Mouse (Mus musculus): ENCODE measurements at regions not wholly inside any gene's neighbourhood (a gene's known extent, or its start where the extent isn't known, plus 50 kb on each side); places are given as distances from the start of the nearest gene placed in this dataset.

DNA sequence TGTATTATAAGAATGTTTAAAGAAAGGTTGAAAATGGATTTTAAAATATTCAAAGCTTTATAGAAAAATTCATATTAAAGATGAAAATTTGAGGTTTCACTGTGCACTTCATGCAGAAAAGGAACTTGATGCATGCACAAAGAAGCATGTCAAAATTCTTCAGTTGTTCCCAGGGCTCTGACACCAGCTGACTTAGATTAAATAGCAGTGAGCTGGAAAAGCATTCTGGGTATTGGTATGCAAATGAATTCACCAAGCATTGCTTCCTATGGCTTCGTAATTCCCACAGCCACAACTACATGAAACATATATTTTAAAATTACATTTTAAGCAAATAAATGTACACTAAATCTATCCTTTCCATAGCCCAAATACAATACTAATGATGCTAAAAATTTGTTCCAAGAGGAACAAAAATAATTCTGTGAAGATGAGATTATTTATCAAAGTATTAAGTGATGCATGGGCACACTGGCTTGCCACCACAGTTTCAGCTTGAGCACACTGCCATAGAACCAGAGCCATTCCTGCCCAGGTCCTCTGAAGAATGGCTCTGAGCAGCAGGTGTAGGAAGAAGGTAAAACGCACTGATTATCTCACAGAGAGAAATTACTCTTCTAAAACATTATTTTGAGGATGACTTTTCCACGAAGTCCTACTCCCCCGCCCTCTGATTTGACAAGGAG, 501.8 kb upstream of the Arrdc3 start:
- WGBS, result 78% methylated on average over 4 of the region's 4 CpGs
- ATAC-seq (replicated peaks; ENCODE audit: insufficient number of reproducible peaks, low FRiP score, low TSS enrichment, low read depth) (no peak), DNase-seq (ENCODE audit: low spot score) (peak; percentile 15)
- no peak overlapping the region for H3K4me3 ChIP-seq (ENCODE audit: low read depth, low read length)
- H3K4me1 ChIP-seq (ENCODE audit: control insufficient read depth, insufficient read depth, low read length), result no peaks in the 10 kb centered on the region
- no peaks in the 10 kb centered on the region for H3K27me3 ChIP-seq (ENCODE audit: control insufficient read depth, insufficient read depth, low read length)
- H3K9ac ChIP-seq (replicated peaks; ENCODE audit: low read length), result no peak overlapping the region
- H3K9me3 ChIP-seq (replicated peaks; ENCODE audit: control insufficient read depth, low read length), result no peaks in the 10 kb centered on the region
- H3K27ac ChIP-seq (replicated peaks; ENCODE audit: low read depth, low read length), result no peak overlapping the region
- no peak overlapping the region for H3K4me2 ChIP-seq (ENCODE audit: low read depth, low read length)
- H3K36me3 ChIP-seq (replicated peaks; ENCODE audit: control insufficient read depth, insufficient read depth, low read depth, low read length), result no peaks in the 10 kb centered on the region

DNA sequence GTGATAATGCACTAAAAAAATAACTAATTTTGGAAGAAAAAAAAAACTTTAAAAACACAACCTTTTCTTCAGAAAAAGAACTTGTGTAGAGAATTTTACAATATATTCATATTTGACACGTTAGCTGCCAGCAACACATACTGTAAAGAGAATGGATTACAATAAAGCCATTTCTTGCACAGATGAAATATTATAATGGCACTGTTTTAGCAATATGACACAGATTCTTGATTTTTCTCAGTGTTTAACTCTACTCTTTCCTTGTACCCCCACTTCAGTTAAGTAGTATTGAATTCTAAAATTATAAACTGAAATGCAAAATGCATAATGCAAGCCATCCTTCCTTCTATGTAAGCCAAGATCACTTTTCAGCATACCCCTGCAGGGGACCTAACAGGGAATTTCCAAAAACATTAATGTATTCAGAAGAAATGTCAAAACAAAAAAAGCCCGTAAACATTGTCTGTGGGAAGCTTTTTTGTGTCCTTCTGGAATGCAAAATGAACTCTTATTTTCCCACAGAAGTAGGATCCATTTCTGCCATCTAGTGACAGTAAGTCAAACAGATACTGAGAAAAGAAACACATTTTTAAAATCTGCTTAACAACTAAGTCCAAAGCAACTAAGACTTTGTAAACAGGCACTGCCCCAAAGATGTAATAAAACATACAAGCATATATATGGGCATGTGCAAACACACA, 501.1 kb upstream of the Arrdc3 start:
- H3K27ac ChIP-seq (replicated peaks; ENCODE audit: low read depth, low read length), result no peak overlapping the region
- no peaks in the 10 kb centered on the region for H3K4me1 ChIP-seq (ENCODE audit: control insufficient read depth, insufficient read depth, low read length)
- no peaks in the 10 kb centered on the region for H3K27me3 ChIP-seq (ENCODE audit: control insufficient read depth, insufficient read depth, low read length)
- WGBS, result 72% methylated on average over 2 of the region's 2 CpGs
- ATAC-seq (replicated peaks; ENCODE audit: insufficient number of reproducible peaks, low FRiP score, low TSS enrichment, low read depth) (no peak), DNase-seq (ENCODE audit: low spot score) (no peak)
- H3K36me3 ChIP-seq (replicated peaks; ENCODE audit: control insufficient read depth, insufficient read depth, low read depth, low read length), result no peaks in the 10 kb centered on the region
- no peaks in the 10 kb centered on the region for H3K9me3 ChIP-seq (replicated peaks; ENCODE audit: control insufficient read depth, low read length)
- no peak overlapping the region for H3K9ac ChIP-seq (replicated peaks; ENCODE audit: low read length)
- no peak overlapping the region for H3K4me2 ChIP-seq (ENCODE audit: low read depth, low read length)
- H3K4me3 ChIP-seq (ENCODE audit: low read depth, low read length), result no peak overlapping the region

GRCm38 (mm10) chr13:80408928-80409327, 474.3 kb upstream of the Arrdc3 start:
- ATAC-seq (replicated peaks; ENCODE audit: insufficient number of reproducible peaks, low FRiP score, low TSS enrichment, low read depth), result no peak
- no peak for DNase-seq (ENCODE audit: low spot score)
- H3K36me3 ChIP-seq (replicated peaks; ENCODE audit: control insufficient read depth, insufficient read depth, low read depth, low read length), result no peaks in the 10 kb centered on the region
- no peaks in the 10 kb centered on the region for H3K4me1 ChIP-seq (ENCODE audit: control insufficient read depth, insufficient read depth, low read length)
- H3K4me3 ChIP-seq (ENCODE audit: low read depth, low read length), result no peak overlapping the region
- no peak overlapping the region for H3K27ac ChIP-seq (replicated peaks; ENCODE audit: low read depth, low read length)
- no peaks in the 10 kb centered on the region for H3K27me3 ChIP-seq (ENCODE audit: control insufficient read depth, insufficient read depth, low read length)
- H3K9ac ChIP-seq (replicated peaks; ENCODE audit: low read length), result no peak overlapping the region
- H3K4me2 ChIP-seq (ENCODE audit: low read depth, low read length), result no peak overlapping the region
- no peaks in the 10 kb centered on the region for H3K9me3 ChIP-seq (replicated peaks; ENCODE audit: control insufficient read depth, low read length)

DNA sequence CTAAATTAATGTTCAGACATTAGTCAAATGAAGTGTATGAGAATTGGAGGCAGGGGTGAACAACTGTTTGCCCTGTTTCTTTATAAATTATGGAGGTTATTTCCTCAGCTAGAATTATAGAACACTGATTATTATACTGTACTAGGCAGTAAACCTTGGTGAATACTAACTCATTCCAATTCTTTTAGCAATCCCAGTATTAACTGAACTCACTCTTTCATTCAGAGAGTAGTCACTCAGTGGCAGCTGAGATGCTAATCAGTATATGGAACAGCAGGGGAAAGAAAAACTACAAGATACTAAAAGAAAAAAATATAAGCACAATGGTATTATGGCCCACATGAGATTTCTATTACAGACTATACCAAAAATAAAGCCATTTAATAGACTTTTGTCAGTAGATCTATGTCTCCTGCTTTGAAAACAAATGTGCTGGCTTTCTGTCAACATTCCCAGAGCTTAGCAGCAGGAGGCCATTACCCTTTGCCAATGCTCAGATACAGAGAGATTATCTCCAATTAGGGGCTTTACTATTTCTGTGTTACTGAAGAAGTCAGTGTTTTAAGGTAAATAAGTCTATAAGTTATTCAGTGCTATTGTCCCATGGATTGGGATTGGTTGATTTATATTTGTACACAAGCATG, 473.3 kb upstream of the Arrdc3 start:
- Histone ChIP-seq H3K9me3 (replicated peaks; ENCODE audit: control insufficient read depth, low read length) (no peaks in the 10 kb centered on the region), H3K9ac (replicated peaks; ENCODE audit: low read length) (no peak overlapping the region), H3K4me2 (ENCODE audit: low read depth, low read length) (no peak overlapping the region), H3K27ac (replicated peaks; ENCODE audit: low read depth, low read length) (no peak overlapping the region), H3K36me3 (replicated peaks; ENCODE audit: control insufficient read depth, insufficient read depth, low read depth, low read length) (no peaks in the 10 kb centered on the region), H3K27me3 (ENCODE audit: control insufficient read depth, insufficient read depth, low read length) (no peaks in the 10 kb centered on the region), H3K4me1 (ENCODE audit: control insufficient read depth, insufficient read depth, low read length) (no peaks in the 10 kb centered on the region), H3K4me3 (ENCODE audit: low read depth, low read length) (no peak overlapping the region)
- ATAC-seq (replicated peaks; ENCODE audit: insufficient number of reproducible peaks, low FRiP score, low TSS enrichment, low read depth), result no peak
- no peak for DNase-seq (ENCODE audit: low spot score)

- 62% methylated on average over 3 of the region's 3 CpGs for WGBS
- no peak for ATAC-seq (replicated peaks; ENCODE audit: insufficient number of reproducible peaks, low FRiP score, low TSS enrichment, low read depth)
- Histone ChIP-seq H3K27ac (replicated peaks; ENCODE audit: low read depth, low read length) (no peak overlapping the region), H3K4me1 (ENCODE audit: control insufficient read depth, insufficient read depth, low read length) (no peaks in the 10 kb centered on the region), H3K36me3 (replicated peaks; ENCODE audit: control insufficient read depth, insufficient read depth, low read depth, low read length) (no peaks in the 10 kb centered on the region), H3K4me3 (ENCODE audit: low read depth, low read length) (no peak overlapping the region), H3K27me3 (ENCODE audit: control insufficient read depth, insufficient read depth, low read length) (no peaks in the 10 kb centered on the region), H3K4me2 (ENCODE audit: low read depth, low read length) (no peak overlapping the region), H3K9me3 (replicated peaks; ENCODE audit: control insufficient read depth, low read length) (no peaks in the 10 kb centered on the region), H3K9ac (replicated peaks; ENCODE audit: low read length) (no peak overlapping the region)
- DNase-seq (ENCODE audit: low spot score), result no peak
Measured at GRCm38 (mm10) chr13:80418480-80419183, 464.6 kb upstream of the Arrdc3 start.

GRCm38 (mm10) chr13:80420341-80420740, 462.8 kb upstream of the Arrdc3 start:
- H3K9ac ChIP-seq (replicated peaks; ENCODE audit: low read length), result no peak overlapping the region
- no peak overlapping the region for H3K4me2 ChIP-seq (ENCODE audit: low read depth, low read length)
- H3K9me3 ChIP-seq (replicated peaks; ENCODE audit: control insufficient read depth, low read length), result no peaks in the 10 kb centered on the region
- no peaks in the 10 kb centered on the region for H3K4me1 ChIP-seq (ENCODE audit: control insufficient read depth, insufficient read depth, low read length)
- WGBS, result 80% methylated on average over 2 of the region's 2 CpGs
- no peaks in the 10 kb centered on the region for H3K27me3 ChIP-seq (ENCODE audit: control insufficient read depth, insufficient read depth, low read length)
- H3K27ac ChIP-seq (replicated peaks; ENCODE audit: low read depth, low read length), result no peak overlapping the region
- no peaks in the 10 kb centered on the region for H3K36me3 ChIP-seq (replicated peaks; ENCODE audit: control insufficient read depth, insufficient read depth, low read depth, low read length)
- DNase-seq (ENCODE audit: low spot score) (no peak), ATAC-seq (replicated peaks; ENCODE audit: insufficient number of reproducible peaks, low FRiP score, low TSS enrichment, low read depth) (no peak)
- H3K4me3 ChIP-seq (ENCODE audit: low read depth, low read length), result no peak overlapping the region

Measured in embryonic facial prominence, embryonic 11.5 days (tissue).